Mouse (Mus musculus) kidney, embryonic 16.5 days (tissue): ENCODE measurements at regions not wholly inside any gene's neighbourhood (a gene's known extent, or its start where the extent isn't known, plus 50 kb on each side); places are given as distances from the start of the nearest gene placed in this dataset.

Experiments used
- ATAC-seq: fragments of 200-750 bp; cut with Nextera tagmentation; 2 replicates; pipeline ENCODE4 v1.8.0; 2017; ENCODE audit warnings: moderate TSS enrichment; ENCODE audit not compliant: low FRiP score, low TSS enrichment
- H3K27ac ChIP-seq: fragments of 300-500 bp; sonication (generic); 2 replicates; pipeline ENCODE4 v1.5.1; 2014; ENCODE audit warnings: low read length
- H3K27me3 ChIP-seq: fragments of 300-500 bp; sonication (generic); 2 replicates; pipeline ENCODE4 v1.6.1; 2014; ENCODE audit warnings: low read length, control low read depth, mixed read lengths; ENCODE audit not compliant: insufficient read depth
- H3K36me3 ChIP-seq: fragments of 300-500 bp; sonication (generic); 2 replicates; pipeline ENCODE4 v1.6.1; 2014; ENCODE audit warnings: low read length, control low read depth, mixed read lengths; ENCODE audit not compliant: insufficient read depth
- H3K4me1 ChIP-seq: fragments of 300-500 bp; sonication (generic); 2 replicates; pipeline ENCODE4 v1.6.1; 2014; ENCODE audit warnings: low read length, control low read depth, mixed read lengths; ENCODE audit not compliant: insufficient read depth
- H3K4me2 ChIP-seq: fragments of 300-500 bp; sonication (generic); replicated peaks from 2 replicates; pipeline ENCODE4 v1.6.1; 2014; ENCODE audit warnings: low read depth, low read length
- H3K4me3 ChIP-seq: fragments of 300-500 bp; sonication (generic); 2 replicates; pipeline ENCODE4 v1.5.1; 2014; ENCODE audit warnings: mild to moderate bottlenecking, low read length
- H3K9ac ChIP-seq: fragments of 300-500 bp; sonication (generic); replicated peaks from 2 replicates; pipeline ENCODE4 v1.6.1; 2014; ENCODE audit warnings: low read length
- H3K9me3 ChIP-seq: fragments of 300-500 bp; sonication (generic); 2 replicates; pipeline ENCODE4 v1.6.1; 2016; ENCODE audit warnings: low read length, control low read depth
- WGBS: fragments of 180-500 bp; shearing (Covaris S2); extraction: QIAGEN DNeasy Blood & Tissue Kit; methylation state at CpG from one replicate; pipeline ENCODE4 v1.1.7; 2014; 5-methylcytosine and 5-hydroxymethylcytosine counted together

DNA sequence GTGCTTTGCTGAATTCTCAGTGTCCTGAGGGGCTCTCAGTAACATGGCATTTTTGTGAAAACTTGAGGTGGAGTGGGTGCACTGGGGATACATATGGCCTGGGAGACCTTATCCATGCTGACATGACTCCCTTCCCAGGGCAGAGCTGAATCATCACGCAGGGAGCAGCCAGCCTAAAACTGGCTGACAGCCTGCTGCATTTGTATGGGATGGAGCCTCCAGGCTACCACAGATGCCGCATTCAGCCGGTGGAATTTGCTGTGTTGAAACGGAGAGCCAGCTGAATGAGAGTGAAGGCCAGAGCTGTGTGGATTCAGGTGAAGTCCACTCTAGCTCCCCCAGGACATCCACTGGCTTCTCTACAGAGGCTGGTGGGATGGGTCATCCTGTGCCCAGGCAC lies 85.9 kb upstream of the Prickle1 start:
- 0 out of 2 replicates have a peak, but pooled peaks cover 4% of the 10 kb centered on the region for H3K4me1 ChIP-seq
- no peaks in the 10 kb centered on the region for H3K27me3 ChIP-seq
- H3K36me3 ChIP-seq = no peaks in the 10 kb centered on the region
- H3K9ac ChIP-seq = no peak overlapping the region
- H3K4me3 ChIP-seq = no peak overlapping the region
- no peak overlapping the region for H3K27ac ChIP-seq
- no peak for ATAC-seq
- H3K9me3 ChIP-seq = no peaks in the 10 kb centered on the region
- WGBS = 73% methylated on average over 4 of the region's 4 CpGs
- no peak overlapping the region for H3K4me2 ChIP-seq

DNA sequence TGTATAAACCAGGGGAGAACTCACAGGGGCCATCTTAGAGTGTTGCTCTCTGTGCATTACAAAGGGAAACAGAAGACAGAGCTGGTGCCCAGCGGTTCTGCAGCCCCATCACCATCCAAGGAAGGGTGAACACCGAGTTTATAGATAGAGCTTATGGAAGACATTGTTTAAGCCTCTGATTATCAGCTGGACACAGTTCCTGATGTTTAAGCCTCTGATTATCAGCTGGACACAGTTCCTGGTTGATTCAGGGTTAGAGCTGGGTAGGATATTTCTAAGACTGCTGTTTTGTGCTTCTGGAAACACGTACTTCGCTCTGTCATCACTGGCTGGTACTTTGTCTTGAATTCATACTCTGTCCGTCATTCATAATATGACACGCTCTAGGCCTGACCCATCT lies 79.9 kb upstream of the Prickle1 start:
- 93% methylated on average over 6 of the region's 6 CpGs for WGBS
- Histone ChIP-seq H3K27me3 (no peaks in the 10 kb centered on the region), H3K4me2 (no peak overlapping the region), H3K27ac (no peak overlapping the region), H3K4me3 (no peak overlapping the region), H3K36me3 (no peaks in the 10 kb centered on the region), H3K9me3 (no peaks in the 10 kb centered on the region), H3K4me1 (peaks cover 5% of the 10 kb centered on the region; the same call in 1 of the 2 replicates), H3K9ac (no peak overlapping the region)
- no peak for ATAC-seq

DNA sequence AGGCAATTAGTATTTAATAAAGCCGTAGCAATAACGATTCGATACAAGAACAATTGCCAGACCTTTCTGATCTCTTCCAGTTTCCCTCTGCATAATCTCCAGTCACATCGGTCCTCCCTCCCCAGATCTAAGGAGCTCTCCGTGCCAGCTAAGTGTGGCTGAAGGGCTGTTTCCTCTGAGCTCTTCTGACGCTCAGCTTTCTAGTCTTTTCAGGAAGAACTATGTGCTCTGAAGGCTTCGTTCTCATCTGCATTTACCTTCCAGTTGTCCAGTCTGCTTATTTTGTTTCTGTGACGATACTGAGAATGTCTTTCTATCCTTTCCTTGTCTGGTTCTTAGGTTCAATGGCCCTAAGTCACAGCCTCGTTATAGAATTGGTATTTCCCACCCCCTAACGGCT lies 78.3 kb upstream of the Prickle1 start:
- no peak overlapping the region for H3K4me2 ChIP-seq
- H3K4me3 ChIP-seq = no peak overlapping the region
- H3K4me1 ChIP-seq = peaks cover 7% of the 10 kb centered on the region; the same call in 1 of the 2 replicates
- ATAC-seq = no peak
- no peaks in the 10 kb centered on the region for H3K27me3 ChIP-seq
- H3K9me3 ChIP-seq = no peaks in the 10 kb centered on the region
- no peak overlapping the region for H3K9ac ChIP-seq
- no peak overlapping the region for H3K27ac ChIP-seq
- no peaks in the 10 kb centered on the region for H3K36me3 ChIP-seq
- 60% methylated on average over 10 of the region's 10 CpGs for WGBS

DNA sequence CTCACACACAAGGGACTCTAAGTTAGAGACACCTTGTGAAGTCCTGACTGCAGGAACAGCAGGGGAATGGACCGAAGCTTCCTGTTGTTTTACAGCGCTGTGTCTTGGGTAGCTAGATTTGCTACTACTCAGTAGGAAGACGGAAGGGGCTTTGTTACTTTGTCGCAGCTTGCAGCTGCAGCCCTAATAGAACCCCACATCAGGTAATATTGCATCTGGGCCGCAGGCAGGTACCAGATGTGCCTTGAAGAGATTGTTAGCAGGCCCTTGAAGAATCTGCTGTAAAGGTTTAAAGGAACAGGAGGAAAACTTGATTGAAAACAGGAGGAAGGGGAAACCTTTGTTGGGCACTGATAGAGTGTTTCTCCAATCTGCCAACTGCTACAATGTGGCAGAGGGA lies 68.2 kb upstream of the Prickle1 start:
- H3K27me3 ChIP-seq = no peaks in the 10 kb centered on the region
- ATAC-seq = no peak
- H3K4me2 ChIP-seq = no peak overlapping the region
- no peak overlapping the region for H3K27ac ChIP-seq
- no peak overlapping the region for H3K9ac ChIP-seq
- no peaks in the 10 kb centered on the region for H3K36me3 ChIP-seq
- peaks cover 8% of the 10 kb centered on the region; the same call in 1 of the 2 replicates for H3K9me3 ChIP-seq
- H3K4me1 ChIP-seq = peaks cover 5% of the 10 kb centered on the region; the same call in 1 of the 2 replicates
- WGBS = 51% methylated on average over 5 of the region's 5 CpGs
- H3K4me3 ChIP-seq = no peak overlapping the region

DNA sequence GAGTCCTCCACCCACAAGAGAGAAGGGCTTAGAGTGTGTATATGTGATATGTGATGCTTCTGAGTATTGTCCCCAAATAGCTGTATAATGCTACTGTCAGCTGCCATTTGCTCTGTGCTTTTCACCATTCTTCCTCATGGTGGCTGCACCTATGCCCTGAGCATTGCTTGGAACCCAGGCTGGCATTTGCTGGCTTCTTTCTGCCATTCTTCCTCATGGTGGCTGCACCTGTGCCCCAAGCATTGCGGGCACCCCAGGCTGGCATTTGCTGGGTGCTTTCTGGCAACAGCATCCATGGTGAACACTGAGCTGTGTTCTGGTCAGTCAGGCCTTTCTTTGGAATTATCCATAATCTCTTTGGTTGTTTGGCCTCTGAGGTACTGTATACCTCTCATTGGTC lies 66.9 kb upstream of the Prickle1 start:
- peaks cover 8% of the 10 kb centered on the region; the same call in 1 of the 2 replicates for H3K9me3 ChIP-seq
- H3K9ac ChIP-seq = no peak overlapping the region
- H3K4me1 ChIP-seq = peaks cover 4% of the 10 kb centered on the region; the same call in 1 of the 2 replicates
- 94% methylated on average over 1 of the region's 1 CpGs for WGBS
- no peak overlapping the region for H3K4me2 ChIP-seq
- no peaks in the 10 kb centered on the region for H3K36me3 ChIP-seq
- no peak overlapping the region for H3K27ac ChIP-seq
- H3K27me3 ChIP-seq = no peaks in the 10 kb centered on the region
- H3K4me3 ChIP-seq = no peak overlapping the region
- no peak for ATAC-seq

DNA sequence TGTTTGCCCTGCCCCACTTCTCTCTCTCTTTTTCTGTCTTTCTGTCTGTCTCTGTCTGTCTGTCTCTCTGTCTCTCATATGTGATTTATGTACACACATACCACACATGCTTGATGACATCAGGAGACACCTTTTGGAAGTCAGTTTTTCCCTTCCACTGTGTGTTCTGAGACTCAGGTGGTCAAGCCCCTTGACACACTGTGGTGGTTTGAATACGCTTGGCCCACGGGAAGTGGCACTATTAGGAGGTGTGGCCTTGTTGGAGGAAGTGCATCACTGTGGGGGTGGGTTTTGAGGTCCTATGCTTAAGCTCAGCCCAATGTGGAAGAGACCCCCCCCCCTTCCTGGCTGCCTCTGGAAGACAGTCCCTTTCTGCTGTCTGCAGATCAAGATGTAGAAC lies 66.1 kb upstream of the Prickle1 start:
- WGBS = 93% methylated on average over 2 of the region's 2 CpGs
- no peak overlapping the region for H3K27ac ChIP-seq
- H3K4me2 ChIP-seq = no peak overlapping the region
- no peak overlapping the region for H3K9ac ChIP-seq
- peaks cover 8% of the 10 kb centered on the region; the same call in 1 of the 2 replicates for H3K9me3 ChIP-seq
- H3K4me1 ChIP-seq = peaks cover 4% of the 10 kb centered on the region; the same call in 1 of the 2 replicates
- no peak overlapping the region for H3K4me3 ChIP-seq
- ATAC-seq = no peak
- no peaks in the 10 kb centered on the region for H3K27me3 ChIP-seq
- no peaks in the 10 kb centered on the region for H3K36me3 ChIP-seq

DNA sequence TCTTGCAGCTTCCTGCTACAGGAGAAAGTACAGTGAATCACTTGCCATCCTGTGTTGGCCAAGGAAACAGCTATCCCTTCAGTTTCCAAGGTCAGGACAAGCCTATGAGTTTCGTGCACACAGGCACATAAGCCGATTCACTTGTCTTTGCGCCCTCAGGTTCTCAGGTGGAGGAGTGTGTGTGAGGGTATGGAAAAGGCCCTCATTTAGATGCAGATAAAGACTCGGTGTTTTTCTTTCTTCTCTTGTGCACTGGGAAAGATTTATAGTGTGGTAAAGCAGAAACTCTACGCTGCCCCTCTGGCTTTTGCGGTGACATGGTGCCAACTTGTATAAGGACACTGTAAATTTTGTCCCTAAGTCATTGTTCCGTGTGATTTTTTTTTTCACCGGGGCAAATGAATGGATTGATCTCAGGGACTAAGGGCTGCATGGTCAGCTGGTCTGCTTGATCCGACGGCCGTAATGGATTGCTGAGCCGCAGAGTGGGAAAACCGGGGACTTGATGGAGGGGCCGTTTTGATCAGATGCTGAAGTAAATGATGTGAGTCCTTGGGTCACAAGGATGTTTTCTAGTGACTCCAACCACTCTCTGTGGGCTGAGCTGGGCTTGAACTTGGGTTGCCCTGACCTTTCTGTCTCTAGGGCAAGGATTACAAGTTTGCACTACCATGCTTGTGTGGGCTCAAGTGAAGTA lies 65.4 kb upstream of the Prickle1 start:
- no peak overlapping the region for H3K27ac ChIP-seq
- no peak overlapping the region for H3K4me2 ChIP-seq
- H3K9ac ChIP-seq = no peak overlapping the region
- H3K4me3 ChIP-seq = no peak overlapping the region
- H3K27me3 ChIP-seq = no peaks in the 10 kb centered on the region
- WGBS = 27% methylated on average over 14 of the region's 14 CpGs
- no peaks in the 10 kb centered on the region for H3K36me3 ChIP-seq
- peaks cover 4% of the 10 kb centered on the region; the same call in 1 of the 2 replicates for H3K4me1 ChIP-seq
- peaks cover 8% of the 10 kb centered on the region; the same call in 1 of the 2 replicates for H3K9me3 ChIP-seq
- ATAC-seq = peak; percentile 54; the same call in 1 of the 2 replicates

DNA sequence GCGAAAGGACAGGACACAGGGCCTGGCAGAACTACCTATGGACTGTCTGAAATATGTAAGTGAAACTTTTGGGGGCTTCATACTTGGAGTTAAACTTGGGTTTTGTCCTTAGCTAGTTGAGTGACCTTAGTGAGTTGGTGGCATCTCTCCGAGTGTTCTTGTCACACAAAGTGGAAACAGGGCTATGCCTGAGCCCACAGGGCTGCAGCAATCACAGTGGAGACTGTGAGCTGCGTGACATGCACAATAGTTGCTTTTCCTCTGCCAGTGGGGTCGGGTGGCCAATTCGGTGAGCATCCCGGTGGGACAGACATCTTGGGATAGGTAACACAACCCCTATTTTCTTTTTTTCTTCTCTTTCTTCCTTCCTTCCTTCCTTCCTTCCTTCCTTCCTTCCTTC lies 61.5 kb upstream of the Prickle1 start:
- no peaks in the 10 kb centered on the region for H3K36me3 ChIP-seq
- no peak overlapping the region for H3K27ac ChIP-seq
- WGBS = 94% methylated on average over 6 of the region's 6 CpGs
- no peak overlapping the region for H3K4me3 ChIP-seq
- no peak overlapping the region for H3K4me2 ChIP-seq
- H3K9ac ChIP-seq = no peak overlapping the region
- peaks cover 8% of the 10 kb centered on the region; the same call in 1 of the 2 replicates for H3K9me3 ChIP-seq
- H3K4me1 ChIP-seq = peaks cover 4% of the 10 kb centered on the region; the same call in 1 of the 2 replicates
- no peaks in the 10 kb centered on the region for H3K27me3 ChIP-seq
- ATAC-seq = no peak

DNA sequence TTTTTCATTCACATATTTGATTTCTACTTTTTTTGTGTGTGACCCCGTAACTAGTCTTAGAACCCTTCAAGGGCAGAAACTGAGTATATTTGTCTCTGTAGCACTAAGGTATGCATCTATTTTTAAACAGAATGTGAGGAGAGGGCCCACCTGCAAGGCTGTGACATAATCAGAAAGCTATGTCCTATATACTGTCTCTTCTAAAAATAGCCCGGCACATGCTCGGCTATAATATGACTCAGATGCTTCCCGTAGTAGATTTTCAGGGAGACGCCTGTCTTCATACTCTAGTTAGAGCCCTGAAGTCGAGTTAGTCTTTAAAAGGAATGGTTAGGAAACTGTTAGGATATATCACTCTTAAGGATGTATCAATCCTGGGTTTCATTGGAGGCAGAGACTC lies 61.0 kb upstream of the Prickle1 start:
- Histone ChIP-seq H3K4me1 (peaks cover 4% of the 10 kb centered on the region; the same call in 1 of the 2 replicates), H3K27me3 (no peaks in the 10 kb centered on the region), H3K27ac (no peak overlapping the region), H3K4me3 (no peak overlapping the region), H3K4me2 (no peak overlapping the region), H3K36me3 (no peaks in the 10 kb centered on the region), H3K9ac (no peak overlapping the region), H3K9me3 (peaks cover 4% of the 10 kb centered on the region; the same call in 1 of the 2 replicates)
- 66% methylated on average over 6 of the region's 6 CpGs for WGBS
- no peak for ATAC-seq

DNA sequence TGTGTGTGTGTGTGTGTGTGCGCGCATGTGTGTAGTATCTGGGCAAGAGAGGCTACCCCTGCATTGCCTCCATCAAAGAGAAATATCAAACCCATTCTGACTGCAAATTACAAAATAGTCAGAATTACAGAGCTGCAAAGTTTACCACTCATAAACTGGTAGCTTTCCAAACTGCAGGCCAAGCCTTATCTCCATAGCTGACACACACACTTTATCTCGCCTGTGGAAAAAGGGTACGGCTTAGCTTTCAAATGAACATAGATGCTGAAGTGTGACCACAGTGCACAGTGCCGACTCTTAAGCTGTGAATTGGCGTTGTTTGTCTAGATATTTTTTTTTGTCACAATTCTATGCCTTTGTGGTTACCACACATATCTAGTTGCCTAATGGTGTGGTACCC lies 60.1 kb upstream of the Prickle1 start:
- peaks cover 6% of the 10 kb centered on the region; the same call in 1 of the 2 replicates for H3K4me1 ChIP-seq
- WGBS = 92% methylated on average over 6 of the region's 6 CpGs
- H3K27ac ChIP-seq = no peak overlapping the region
- no peak overlapping the region for H3K9ac ChIP-seq
- H3K4me2 ChIP-seq = no peak overlapping the region
- ATAC-seq = no peak
- H3K27me3 ChIP-seq = no peaks in the 10 kb centered on the region
- no peaks in the 10 kb centered on the region for H3K9me3 ChIP-seq
- no peaks in the 10 kb centered on the region for H3K36me3 ChIP-seq
- H3K4me3 ChIP-seq = no peak overlapping the region
